Mouse (Mus musculus): ENCODE results near the gene Higd1a. TPM values are rescaled to one million over a fixed set of nuclear protein-coding genes. Genes with fewer than 3 reads are reported as not detected.
A peak's percentile ranks its signal among the peaks of the same experiment; 100 is the strongest.

Gene Higd1a
- total RNA-seq, 1 experiment from 2014 or later = 18.5 TPM

GRCm38 (mm10) chr9:121882015-121882457, 23.9 kb upstream of the Higd1a start:
- ATAC-seq (replicated peaks; ENCODE audit: low read depth, poor library complexity, severe bottlenecking) = peak; percentile 82

GRCm38 (mm10) chr9:121881301-121881700, 23.1 kb upstream of the Higd1a start:
- peak; percentile 40; the same call in 1 of the 2 replicates for ATAC-seq (replicated peaks; ENCODE audit: low read depth, poor library complexity, severe bottlenecking)

DNA sequence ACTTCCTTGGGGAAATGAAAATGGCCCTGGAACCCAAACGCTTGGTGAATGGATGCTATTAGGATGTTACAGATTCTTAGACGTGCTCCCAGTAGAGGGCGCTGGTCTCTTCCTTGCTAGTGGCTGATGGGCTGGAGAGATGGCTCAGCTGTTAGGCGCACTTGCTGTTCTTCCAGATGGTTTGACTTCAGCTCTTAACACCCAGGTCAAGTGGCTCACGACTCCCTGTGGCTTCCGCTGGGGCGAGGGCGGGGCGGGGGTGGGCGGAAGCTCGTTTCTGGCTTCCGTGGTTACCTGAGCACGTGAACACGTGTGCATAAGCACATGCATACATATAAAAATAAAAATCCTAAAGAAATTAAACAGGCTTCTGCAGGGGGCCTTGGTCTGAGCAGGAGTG, 22.7 kb upstream of the Higd1a start:
- ATAC-seq (replicated peaks; ENCODE audit: low read depth, poor library complexity, severe bottlenecking) = peak; percentile 66

GRCm38 (mm10) chr9:121877052-121877740, 19.0 kb upstream of the Higd1a start:
- no peak for ATAC-seq (replicated peaks; ENCODE audit: low read depth, poor library complexity, severe bottlenecking)

DNA sequence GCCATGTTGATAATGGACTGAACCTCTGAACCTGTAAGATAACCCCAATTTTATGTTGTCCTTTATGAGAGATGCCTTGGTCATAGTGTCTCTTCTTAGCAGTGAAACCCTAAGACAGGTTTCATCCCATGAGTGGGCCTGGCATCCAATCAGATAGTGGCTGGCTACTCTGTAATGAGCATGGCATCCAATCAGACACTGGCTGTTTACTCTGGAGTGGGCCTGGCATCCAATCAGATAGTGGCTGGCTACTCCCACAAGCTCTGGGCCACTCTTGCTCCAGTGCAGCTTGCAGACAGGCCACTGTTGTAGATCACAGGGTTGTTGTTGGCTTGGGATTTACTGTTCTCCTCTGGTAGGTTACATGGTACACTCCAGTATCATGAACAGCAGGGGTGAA, 15.4 kb upstream of the Higd1a start:
- ATAC-seq (replicated peaks; ENCODE audit: low read depth, poor library complexity, severe bottlenecking) = no peak

GRCm38 (mm10) chr9:121872062-121872683, 14.0 kb upstream of the Higd1a start:
- no peak for ATAC-seq (replicated peaks; ENCODE audit: low read depth, poor library complexity, severe bottlenecking)

GRCm38 (mm10) chr9:121869973-121870515, 11.9 kb upstream of the Higd1a start:
- ATAC-seq (replicated peaks; ENCODE audit: low read depth, poor library complexity, severe bottlenecking) = no peak

DNA sequence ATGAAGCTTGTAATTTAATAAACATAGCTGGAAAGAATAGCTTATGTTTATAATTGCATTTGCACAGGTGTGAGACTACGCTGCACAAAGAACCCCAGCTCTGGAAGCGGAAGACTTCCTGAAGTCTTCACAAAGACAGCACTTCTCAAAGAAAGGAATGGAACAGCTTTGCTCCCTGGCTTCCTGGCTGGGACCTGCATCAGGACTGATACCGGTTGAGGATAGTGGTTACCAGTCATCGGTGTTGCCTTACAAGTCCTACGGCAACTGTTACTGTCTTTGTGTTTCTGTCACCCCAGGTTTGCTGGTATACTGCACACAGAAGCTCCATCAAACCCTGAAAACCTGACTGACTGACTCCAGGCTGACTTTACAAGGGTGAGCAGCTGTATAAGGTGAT, 11.3 kb upstream of the Higd1a start:
- ATAC-seq (replicated peaks; ENCODE audit: low read depth, poor library complexity, severe bottlenecking) = no peak

DNA sequence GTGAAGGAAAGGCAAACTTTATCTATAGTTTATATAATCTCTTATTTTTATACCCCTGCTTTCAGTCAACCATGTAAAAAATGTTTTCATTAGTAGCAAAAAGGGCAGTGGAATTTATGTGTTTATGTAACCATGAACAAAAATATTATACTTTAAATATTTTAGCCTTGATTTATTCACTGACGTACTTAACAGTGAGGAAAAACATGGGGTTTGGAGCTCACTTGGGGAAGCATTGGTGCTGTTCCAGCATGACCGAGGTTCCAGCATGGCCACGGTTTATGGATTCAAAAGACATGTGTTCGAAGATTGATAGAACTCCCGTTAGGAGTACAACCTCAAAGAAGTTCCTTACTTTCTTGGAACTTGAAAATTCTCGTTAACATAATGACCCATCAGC, 10.1 kb upstream of the Higd1a start:
- no peak for ATAC-seq (replicated peaks; ENCODE audit: low read depth, poor library complexity, severe bottlenecking)

- no peak for ATAC-seq (replicated peaks; ENCODE audit: low read depth, poor library complexity, severe bottlenecking)
Observed at GRCm38 (mm10) chr9:121867632-121868031, 9.5 kb upstream of the Higd1a start.

- no peak for ATAC-seq (replicated peaks; ENCODE audit: low read depth, poor library complexity, severe bottlenecking)
Observed at GRCm38 (mm10) chr9:121865425-121866008, 7.4 kb upstream of the Higd1a start.

GRCm38 (mm10) chr9:121864837-121865236, 6.7 kb upstream of the Higd1a start:
- ATAC-seq (replicated peaks; ENCODE audit: low read depth, poor library complexity, severe bottlenecking) = no peak

GRCm38 (mm10) chr9:121860921-121861320, 2.8 kb upstream of the Higd1a start:
- no peak for ATAC-seq (replicated peaks; ENCODE audit: low read depth, poor library complexity, severe bottlenecking)

DNA sequence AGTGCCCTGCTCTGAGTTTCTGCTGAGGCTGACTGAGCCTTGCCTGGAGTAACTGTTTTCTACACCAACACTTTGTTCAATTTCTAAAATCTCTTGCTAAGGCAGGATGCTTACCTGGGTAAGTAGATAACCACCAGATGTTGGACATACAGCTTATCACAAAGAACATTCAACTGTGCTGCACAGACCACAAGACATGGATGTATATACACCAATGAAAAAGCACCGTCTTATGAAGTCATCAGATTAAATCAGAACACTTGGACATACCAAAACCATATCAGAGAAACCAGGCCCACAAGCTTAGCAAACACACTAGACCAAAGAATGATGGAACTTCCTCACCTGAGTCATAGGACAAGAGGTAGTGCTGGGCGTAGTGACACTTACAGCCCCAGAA, 1.2 kb upstream of the Higd1a start:
- no peak for ATAC-seq (replicated peaks; ENCODE audit: low read depth, poor library complexity, severe bottlenecking)

GRCm38 (mm10) chr9:121857474-121858152, 549 bp downstream of the Higd1a start:
- peak; percentile 94 for ATAC-seq (replicated peaks; ENCODE audit: low read depth, poor library complexity, severe bottlenecking)

DNA sequence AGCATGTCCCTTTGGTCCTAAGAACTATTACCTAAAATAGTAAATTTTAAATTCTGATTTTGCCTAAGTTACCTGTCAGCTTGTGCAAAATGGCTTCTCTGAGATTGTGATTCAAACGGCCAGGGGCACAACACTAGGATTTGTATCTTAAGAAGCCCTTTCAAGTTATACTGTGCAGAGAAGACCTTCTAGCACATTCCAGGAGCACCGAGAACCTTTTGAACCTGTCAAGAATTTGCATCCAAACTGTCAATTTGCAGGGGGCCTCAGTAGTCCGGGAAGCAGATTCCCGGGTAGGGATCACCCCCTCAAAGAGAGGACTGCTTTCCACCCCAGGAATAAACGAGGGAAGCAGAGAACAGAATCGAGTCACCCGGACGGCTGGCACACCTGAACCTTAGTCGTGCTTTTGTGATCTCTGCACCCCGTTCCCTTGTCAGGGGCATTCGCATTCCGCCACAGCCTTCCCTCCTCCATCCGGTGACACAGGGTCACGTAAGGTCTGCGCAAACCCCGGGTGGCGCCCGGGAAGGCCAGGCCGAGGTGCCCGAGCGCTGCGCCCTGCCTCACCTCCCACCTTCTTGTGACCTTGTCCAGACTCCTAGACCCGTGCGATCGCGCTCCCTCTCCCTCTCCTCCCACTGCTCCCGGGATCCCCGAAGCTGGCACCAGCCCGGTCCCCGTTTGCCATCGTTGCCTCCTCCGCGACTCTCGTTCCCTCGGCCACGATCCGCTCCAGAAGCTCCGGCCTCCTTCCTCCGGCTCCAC, 1.3 kb downstream of the Higd1a start:
- ATAC-seq (replicated peaks; ENCODE audit: low read depth, poor library complexity, severe bottlenecking) = peak; percentile 23

GRCm38 (mm10) chr9:121854246-121854645, 3.9 kb downstream of the Higd1a start:
- ATAC-seq (replicated peaks; ENCODE audit: low read depth, poor library complexity, severe bottlenecking) = no peak

GRCm38 (mm10) chr9:121847842-121848241, 10.3 kb downstream of the Higd1a start:
- ATAC-seq (replicated peaks; ENCODE audit: low read depth, poor library complexity, severe bottlenecking) = no peak

- ATAC-seq (replicated peaks; ENCODE audit: low read depth, poor library complexity, severe bottlenecking) = no peak
Observed at GRCm38 (mm10) chr9:121847138-121847537, 11.0 kb downstream of the Higd1a start.

Measured in common myeloid progenitor, adult 5-6 weeks (primary cell).